Mouse (Mus musculus): ENCODE measurements at regions not wholly inside any gene's neighbourhood (a gene's known extent, or its start where the extent isn't known, plus 50 kb on each side); places are given as distances from the start of the nearest gene placed in this dataset.

DNA sequence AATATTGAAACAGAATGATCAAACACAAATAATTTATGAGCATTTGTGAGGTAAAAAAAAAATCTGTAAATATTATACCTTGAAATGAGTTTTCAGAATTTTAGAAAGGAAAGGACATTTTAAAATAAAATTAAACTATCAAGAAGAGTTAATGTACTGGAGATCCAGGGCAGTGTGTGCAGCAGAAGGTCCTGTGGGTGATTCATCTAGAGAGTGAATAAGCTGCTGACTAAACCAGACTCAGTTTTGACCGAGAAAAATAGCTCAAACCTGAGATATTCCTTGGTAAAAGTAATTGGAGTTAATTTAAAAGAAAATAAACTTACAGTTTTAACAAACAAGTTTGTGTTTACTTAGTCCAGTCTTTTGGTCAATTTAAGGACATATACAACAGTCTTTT, 1118.6 kb upstream of the Celf2 start:
- no peak for DNase-seq (ENCODE audit: low read depth)

DNA sequence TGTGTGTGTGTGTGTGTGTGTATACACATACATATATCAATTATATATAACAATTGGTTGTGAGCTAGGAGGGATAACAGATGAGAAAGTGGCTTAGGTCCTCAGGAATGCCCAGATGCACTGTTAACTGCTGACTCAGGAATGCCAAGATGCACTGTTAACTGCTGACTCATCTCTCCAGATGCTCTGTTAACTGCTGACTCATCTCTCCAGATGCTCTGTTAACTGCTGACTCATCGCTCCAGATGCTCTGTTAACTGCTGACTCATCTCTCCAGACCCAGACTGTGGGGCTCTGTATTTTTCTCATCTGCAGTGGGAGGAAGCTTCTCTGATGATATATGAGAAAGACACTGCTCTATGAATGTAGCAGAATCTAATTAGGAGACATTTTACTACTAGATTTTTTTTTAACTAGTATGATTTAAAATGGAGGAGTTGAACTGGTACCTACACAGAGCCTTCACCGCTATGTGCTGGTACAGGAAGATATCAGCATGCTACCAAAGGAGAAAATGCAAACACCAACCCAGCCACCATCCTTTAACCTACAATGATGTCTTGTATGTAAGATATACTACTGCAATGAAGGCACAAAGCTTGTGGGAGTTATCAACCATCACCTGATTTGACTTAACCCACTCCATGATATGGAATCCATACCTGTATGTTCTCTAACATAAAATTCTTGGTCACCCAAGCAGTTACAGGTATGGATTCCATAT, 1119.3 kb upstream of the Celf2 start:
- DNase-seq (ENCODE audit: low read depth): no peak

DNA sequence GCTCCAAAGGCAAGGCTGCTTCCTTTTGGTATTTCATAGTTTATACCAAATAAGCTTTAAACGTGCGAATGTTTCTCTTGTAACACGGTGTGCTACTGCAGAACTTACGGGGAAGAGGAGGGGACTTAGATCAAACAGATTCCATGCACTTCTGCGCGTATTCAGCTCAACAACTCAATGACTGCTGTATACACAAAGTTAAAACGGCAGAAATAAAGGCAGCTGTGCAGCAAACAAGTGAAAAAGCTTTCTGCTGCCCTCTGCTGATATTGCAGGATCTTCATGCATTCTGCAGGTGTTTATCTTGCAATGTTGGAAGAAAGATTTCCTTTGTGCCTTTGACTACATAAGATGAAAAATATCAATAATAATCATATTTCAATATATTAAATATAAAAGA, 1128.7 kb upstream of the Celf2 start:
- no peak for DNase-seq (ENCODE audit: low read depth)

DNA sequence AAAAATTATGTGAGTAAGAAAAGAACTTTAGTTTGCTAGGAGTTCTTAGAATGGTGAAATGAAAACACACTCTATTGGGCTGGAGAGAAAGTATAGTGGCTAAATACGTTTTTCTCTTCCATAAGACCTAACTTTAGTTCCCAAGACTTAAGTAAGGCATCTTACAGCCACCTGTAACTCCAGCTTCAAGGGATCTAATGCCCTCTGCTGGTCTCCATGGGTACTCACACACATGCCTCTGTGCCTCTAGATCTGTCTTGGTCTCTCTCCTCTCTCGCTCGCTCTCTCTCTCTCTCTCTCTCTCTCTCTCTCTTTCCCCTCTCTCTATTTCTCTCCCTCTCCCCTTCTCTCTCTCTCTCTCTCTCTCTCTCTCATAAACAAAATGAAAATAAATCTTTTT, 1129.9 kb upstream of the Celf2 start:
- peak; percentile 20 for DNase-seq (ENCODE audit: low read depth)

DNA sequence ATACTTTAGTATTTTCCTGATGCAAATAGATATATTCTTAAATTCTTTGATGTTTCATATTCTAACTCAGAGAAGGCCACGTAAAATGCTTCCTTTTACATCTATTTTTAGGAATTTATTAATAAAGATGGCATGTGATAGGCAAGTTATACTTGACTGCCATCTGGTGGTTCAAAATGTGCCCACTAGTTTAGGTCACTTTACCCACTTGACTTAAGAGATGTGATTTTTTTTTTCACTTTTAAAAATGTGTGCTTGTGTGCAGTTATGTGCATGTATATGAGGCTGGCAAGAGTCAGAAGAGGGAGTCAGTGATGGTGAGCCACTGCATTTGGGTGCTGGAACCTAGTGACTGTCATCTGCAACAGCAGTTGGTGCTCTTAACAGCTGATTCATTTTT, 1136.1 kb upstream of the Celf2 start:
- peak; percentile 9 for DNase-seq (ENCODE audit: low read depth)

DNA sequence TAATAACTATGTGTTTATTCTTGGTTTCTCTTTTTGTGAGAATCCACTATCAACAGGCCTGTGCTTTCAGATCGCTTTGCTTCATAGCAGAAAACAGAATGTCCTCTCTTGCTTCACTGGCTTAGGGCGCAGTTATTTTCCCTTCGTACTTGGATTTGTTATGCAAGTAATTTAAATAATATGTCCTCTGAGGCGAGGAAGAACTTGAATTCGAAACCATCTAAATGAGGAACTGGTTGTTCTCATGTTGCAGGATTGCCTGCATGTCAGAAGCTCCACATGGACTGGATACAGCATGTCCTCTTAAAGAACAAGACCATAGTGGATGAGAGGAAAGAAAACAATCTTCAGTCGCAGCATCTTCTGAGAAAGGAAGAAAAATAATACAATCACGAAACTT, 1151.2 kb upstream of the Celf2 start:
- DNase-seq (ENCODE audit: low read depth): no peak

DNA sequence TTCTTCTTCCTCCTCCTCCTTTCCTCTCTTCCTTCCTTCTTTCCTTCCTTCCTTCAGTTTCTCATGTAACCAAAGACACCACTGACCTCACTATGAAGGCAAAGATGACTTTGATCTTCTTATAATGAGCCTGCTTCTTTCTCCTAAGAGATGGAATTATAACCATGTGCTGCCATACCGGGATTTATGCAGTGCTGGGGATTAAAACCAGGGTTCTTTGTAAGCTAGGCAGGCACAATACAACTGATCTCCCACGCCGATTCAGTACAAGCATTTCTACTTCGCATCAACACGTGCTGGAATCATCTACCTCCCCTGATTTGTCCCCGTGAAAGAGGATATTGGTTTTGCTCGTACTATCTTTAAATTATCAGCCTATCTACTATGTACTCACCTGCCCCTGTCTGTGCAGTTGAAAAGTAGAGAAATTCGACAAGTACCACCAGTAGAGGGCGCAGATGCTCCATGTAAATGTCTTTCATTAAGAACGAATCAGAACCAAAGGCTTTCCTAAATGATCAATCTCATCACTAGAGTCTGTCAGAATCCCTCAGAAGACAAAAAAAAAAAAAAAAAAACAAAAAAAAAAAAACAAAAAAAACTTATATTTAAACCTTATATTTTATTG, 1164.5 kb upstream of the Celf2 start:
- DNase-seq (ENCODE audit: low read depth): peak; percentile 82

DNA sequence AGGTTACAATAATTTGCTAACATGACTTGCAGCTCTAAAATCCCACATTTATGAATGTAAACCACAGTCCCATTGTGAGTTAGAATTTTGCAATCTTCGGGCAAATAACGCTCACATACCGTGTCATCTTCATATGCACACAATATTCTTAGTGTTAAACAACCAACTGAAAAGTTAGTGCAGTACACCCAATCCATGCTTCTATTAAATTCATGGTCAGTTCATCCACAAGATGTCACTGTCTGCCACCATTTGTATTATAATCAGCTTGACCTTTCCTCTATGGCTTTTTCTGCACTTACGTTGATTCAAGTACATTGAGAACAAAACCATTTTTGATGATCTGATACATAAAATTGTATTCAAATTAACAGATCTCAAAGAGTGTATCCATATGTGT, 1166.2 kb upstream of the Celf2 start:
- DNase-seq (ENCODE audit: low read depth): peak; percentile 22

DNA sequence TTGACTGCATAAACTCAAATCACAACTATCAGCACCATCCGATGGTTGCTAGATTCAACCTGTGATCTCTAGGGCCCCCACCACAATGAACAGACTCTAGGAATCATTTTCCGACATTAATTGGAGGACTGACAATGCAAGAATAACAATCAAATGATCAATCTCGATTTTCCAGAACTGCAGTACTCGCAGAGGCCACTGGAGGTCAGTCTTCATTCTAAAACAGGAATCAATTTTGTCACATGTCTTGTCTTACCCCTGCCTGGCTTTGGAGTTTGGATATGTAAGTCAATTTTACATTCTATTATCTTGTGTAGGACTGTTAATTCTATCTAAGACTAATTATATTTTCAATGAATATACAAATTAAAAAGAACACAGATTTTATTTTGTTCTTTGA, 1167.2 kb upstream of the Celf2 start:
- peak; percentile 53 for DNase-seq (ENCODE audit: low read depth)

DNA sequence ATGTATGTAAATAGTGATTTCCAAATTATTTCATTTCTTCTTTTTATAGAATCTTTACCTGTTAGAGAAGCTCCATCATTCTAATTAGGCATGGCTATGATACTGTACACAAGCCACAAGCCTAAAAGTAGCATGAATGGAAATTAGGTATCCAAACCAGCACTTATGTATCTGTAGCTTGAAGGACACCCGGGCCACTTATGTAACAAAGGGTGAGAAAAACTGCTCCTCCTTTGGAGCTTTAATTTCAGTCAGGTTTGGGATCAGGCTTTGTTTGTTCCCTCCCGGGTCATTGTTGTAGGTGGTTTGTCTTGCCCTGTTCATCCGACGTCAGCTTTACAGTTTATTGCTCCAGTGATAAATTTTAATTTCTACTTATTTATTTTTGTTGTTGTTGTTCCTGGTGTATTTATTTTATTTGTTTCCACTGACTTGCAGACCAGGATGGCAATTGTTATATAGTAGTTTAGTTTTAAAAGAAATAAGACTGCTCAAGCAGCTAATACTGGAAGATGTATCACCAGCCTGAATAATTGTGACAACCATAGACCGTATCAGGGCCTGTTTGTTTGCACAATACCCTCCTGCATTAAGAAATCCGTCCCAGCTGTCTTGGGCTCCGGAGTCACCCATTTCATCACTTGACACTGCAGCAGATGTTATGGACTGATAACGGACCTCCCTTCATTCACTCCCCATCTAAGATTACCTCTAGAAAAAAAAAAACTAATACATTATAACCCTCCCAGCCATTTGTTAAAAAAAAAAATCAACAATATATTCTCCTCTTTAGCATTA, 1181.7 kb upstream of the Celf2 start:
- DNase-seq (ENCODE audit: low read depth): no peak

DNA sequence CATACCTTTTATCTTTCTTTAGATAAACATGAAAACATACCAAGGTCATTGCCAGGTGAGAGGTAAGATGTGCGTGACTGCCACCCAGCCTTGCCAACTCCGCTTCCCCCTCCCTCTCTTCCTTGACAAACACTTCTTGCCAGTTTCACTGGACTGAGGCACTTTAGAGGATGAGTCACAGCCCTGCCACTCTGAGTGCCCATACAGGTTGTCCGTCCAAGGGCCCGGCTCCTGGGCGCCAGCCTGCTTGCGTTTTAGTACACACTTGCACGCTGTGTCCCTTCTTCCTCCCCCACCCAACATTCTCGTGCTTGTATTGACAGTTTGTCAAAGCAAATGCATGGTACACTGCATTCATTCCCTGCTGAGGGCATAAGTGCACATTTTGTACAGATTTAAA, 1151.7 kb upstream of the 4930412O13Rik start:
- DNase-seq (ENCODE audit: low read depth): no peak

DNA sequence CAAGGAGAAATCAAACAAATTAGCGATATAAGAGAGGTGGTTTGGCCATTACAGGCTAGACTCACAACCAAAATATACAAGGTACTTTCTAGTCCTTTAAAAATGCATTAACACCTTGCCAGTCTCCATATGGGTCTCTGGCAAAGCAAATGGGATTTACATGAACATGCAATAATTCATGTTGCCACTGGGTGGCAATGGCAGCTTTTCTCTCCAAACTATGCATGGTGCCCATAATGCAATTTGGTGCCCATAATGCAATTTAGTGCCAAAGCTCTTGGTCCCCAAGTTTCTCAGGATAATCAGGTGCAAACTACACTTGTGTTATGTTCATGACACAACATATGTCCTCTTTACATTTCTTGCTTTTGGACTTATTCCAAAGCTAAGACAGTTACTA, 1126.9 kb upstream of the 4930412O13Rik start:
- DNase-seq (ENCODE audit: low read depth): peak; percentile 68

DNA sequence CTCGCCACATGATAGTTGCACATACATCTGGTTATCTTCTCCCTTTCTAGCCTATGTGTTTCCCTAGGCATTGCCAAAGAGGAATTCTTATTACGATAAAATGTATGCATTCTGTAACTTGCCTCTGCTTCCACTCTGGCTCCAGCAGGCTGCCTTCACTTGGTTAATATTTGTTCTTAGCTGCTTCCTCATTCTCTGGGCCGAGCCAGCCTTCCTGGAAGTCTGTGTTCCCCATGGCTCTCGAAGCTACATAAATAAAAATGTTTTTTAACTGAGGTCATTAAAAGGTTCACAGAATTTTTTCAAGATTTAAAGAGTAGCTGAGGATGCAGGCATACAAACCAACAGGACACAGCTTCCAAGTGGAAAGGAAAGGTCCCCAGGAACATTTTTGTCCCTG, 1124.5 kb upstream of the 4930412O13Rik start:
- no peak for DNase-seq (ENCODE audit: low read depth)

DNA sequence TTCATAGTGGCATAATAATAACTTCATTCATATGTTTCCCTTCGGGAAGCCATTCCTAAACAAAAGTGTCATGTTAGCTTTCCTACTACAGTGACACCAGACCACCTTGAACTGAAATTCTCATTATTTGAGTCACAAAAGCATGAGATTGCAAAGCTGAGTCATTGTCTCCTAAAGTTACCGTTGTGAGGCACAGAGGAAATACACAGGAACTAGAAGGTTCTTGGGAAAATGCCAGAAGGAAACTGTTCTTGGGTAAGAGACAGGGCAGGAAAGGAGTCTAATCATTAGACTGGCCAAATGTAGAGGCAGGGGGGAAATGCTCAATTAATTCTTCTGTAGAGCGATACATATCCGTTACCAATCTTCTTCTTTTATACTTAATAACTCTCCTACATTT, 1110.4 kb upstream of the 4930412O13Rik start:
- no peak for DNase-seq (ENCODE audit: low read depth)

DNA sequence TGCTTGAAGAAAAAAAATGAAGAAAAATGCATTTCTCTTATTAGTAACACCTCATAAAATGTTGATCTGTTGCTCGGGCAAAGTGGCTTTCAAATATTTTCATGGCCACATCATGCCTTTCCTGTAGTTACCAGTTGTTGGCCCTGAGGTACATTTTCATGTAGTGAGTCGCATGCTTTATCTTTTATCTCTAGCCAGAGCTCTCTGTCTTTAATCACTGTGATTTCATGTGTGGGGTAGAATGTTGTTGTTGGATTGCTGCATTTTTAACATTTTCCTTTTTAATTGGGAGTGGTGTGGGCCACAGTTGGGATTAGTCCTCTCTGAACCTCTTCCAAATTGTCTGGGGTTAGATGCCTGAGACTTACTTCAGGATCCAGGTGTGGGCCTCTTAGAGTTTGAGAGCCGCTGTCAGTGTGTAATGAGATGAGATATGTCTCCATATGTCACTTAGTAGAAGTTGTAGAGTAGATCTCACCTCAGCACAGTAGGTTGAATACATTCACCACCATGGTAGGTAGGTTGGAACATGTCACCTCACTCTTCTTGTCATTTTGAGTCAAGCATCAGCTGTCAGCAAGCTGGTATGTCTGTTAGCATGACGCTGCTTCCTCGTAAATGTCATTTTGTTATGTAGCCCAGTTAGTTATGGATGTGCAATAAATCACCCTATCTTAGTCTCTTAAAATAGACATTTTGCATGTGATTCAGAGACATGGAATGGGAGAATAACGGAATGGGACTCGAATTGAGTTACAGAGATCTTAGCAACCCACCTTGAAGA, 1099.7 kb upstream of the 4930412O13Rik start:
- DNase-seq (ENCODE audit: low read depth): no peak

DNA sequence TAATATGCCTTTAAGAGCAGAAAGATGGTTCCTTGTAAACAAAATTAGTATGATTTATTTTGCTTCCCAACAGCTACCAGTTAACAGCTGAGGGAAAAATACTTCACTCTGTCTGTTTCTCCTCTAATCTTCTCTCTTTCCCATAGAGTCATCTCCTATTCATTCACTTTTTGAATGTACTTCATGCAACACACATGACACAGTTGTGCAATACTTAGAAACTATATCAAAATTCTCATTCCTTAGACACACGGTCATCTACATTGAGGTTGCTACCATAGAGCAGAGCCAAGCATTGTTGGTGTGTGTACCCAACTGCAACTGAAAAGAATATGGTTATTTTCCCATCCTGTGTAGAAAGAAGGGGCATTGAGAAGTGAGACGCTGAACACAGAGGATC, 1098.8 kb upstream of the 4930412O13Rik start:
- DNase-seq (ENCODE audit: low read depth): no peak

DNA sequence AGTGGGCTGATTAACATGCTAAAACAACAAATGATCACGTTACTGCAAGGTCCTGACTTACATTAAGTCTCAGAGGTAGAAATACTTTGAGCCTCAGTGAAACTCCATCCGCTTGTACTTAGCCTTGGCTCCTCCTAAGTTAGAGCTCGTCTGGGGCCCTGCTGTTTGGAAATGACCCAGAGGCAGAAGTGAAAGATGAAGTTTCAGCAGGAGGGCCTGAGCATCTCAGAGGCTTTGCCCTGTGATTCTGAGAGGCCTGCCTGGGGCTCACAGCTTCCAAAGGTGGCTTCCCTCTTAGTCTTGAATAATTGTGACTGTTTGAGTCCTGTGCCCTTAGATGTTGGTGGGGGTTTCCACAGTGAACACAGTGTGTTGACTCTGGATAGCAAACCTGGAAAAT, 1079.0 kb upstream of the 4930412O13Rik start:
- DNase-seq (ENCODE audit: low read depth): no peak

DNA sequence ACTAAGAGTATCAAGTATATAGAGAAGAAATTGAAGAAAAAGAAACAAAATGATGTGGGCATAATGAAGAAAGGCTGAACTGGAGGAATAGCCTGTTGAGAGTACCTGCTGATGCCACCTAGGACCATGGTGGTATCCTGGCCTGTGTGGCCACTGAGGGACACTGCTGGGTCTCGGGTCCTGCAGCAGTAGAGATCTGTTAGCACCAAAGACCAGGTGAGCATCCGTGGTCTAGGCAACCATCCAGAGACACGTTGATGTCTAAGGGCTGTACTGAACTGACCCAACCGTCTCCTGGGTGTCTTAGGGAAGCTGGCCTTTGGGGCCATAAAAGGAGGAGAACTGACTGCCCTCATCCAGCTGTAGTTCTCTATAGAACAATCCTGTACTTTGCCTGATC, 1071.4 kb upstream of the 4930412O13Rik start:
- DNase-seq (ENCODE audit: low read depth): no peak

DNA sequence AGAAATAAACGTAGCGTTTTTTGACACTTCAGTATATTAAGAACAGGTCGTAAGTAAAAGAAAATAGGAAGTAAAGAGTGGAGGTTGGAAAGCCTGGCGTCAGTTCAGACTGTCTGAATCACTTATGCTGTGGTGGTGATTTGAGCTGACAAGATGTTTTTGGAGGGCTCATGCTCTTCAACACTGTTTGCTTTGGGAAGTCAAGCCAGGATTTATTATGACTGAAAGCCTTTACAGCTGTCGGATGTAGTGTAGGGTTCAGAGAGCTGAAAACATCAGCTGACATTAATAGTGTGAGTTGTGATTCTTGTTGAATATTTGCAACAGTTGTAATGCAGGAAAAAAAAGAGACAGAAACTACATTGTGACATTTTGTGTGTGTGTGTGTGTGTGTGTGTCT, 1062.9 kb upstream of the 4930412O13Rik start:
- no peak for DNase-seq (ENCODE audit: low read depth)

DNA sequence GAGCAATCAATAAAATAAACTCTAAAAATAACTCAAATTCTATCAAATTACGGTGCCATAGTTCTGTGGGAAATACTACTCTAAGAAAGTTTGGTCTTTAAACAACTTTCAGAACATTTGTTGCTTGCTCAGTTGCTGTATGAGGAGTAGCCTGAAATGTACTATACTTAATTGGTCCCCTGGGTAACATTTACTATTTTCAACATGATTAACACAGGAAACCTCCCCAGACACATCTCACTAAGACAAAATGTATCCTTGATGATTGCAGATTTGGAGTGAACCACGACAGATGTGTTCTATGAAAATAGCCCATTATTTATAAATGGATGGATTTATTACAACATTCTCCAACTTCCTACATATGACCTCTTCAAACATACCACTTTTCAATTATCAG, 1055.6 kb upstream of the 4930412O13Rik start:
- DNase-seq (ENCODE audit: low read depth): no peak
